Mouse (Mus musculus): ENCODE measurements around the gene Gm20388.

GRCm38 (mm10) chr8:123988605-123989038 is 4078.0 kb downstream of the Gm20388 start:
- TF ChIP-seq CTCF (IDR thresholded peaks at IDR 0.05; ENCODE audit: borderline replicate concordance, extremely low read depth, insufficient read depth, insufficient read length) (no peak), POLR2A (IDR thresholded peaks at IDR 0.05; ENCODE audit: borderline replicate concordance, extremely low read depth, insufficient read depth, insufficient read length, poor library complexity, severe bottlenecking) (no peak)

All from brain, embryonic 14.5 days (tissue).